Mouse (Mus musculus): ENCODE results near the gene Sec14l1.

GRCm38 (mm10) chr11:117141376-117142001 lies 26.5 kb downstream of the Sec14l1 start:
- no peak for TF ChIP-seq CTCF (conservative IDR thresholded peaks at IDR 0.05; ENCODE audit: insufficient read depth, insufficient read length, low read depth, low read length)
- TF ChIP-seq POLR2A (IDR thresholded peaks at IDR 0.05; ENCODE audit: low read depth, low read length): no peak

Data from kidney, adult 2 months (tissue).